Mouse (Mus musculus) kidney, adult 9 months (tissue): ENCODE results near the gene B3gntl1.
A peak's percentile ranks its signal among the peaks of the same experiment; 100 is the strongest.
"Not testable (repeated sequence)": the region's sequence is repeated elsewhere in the genome, so short reads cannot be mapped to it uniquely, and the experiment has no call there.

Source experiments
- DNase-seq: peaks from one replicate; pipeline ENCODE4 v3.0.0; 2022

B3gntl1 gene

GRCm38 (mm10) chr11:121683243-121683642 is 10.3 kb upstream of the B3gntl1 start:
- no peak for DNase-seq

- peak; percentile 57 for DNase-seq
Observed at GRCm38 (mm10) chr11:121680750-121681149, 7.8 kb upstream of the B3gntl1 start.

- no peak for DNase-seq
Observed at GRCm38 (mm10) chr11:121679581-121679980, 6.6 kb upstream of the B3gntl1 start.

- DNase-seq: no peak
Observed at GRCm38 (mm10) chr11:121676836-121677235, 3.9 kb upstream of the B3gntl1 start.

GRCm38 (mm10) chr11:121673629-121674028 is 676 bp upstream of the B3gntl1 start:
- no peak for DNase-seq

- no peak for DNase-seq
Observed at GRCm38 (mm10) chr11:121672312-121672989, 502 bp downstream of the B3gntl1 start.

GRCm38 (mm10) chr11:121670926-121671325 is 2.0 kb downstream of the B3gntl1 start:
- DNase-seq: no peak

- DNase-seq: no peak
Observed at GRCm38 (mm10) chr11:121668776-121669175, 4.2 kb downstream of the B3gntl1 start.

GRCm38 (mm10) chr11:121667541-121667940 is 5.4 kb downstream of the B3gntl1 start:
- DNase-seq: no peak

GRCm38 (mm10) chr11:121661116-121661515 is 11.8 kb downstream of the B3gntl1 start:
- no peak for DNase-seq

- DNase-seq: not testable (repeated sequence)
Observed at GRCm38 (mm10) chr11:121660604-121661003, 12.3 kb downstream of the B3gntl1 start.

- no peak for DNase-seq
Observed at GRCm38 (mm10) chr11:121658151-121658550, 14.8 kb downstream of the B3gntl1 start.

- no peak for DNase-seq
Observed at GRCm38 (mm10) chr11:121655807-121656511, 17.0 kb downstream of the B3gntl1 start.

- DNase-seq: no peak
Observed at GRCm38 (mm10) chr11:121655166-121655806, 17.7 kb downstream of the B3gntl1 start.

- DNase-seq: no peak
Observed at GRCm38 (mm10) chr11:121654406-121654945, 18.5 kb downstream of the B3gntl1 start.

GRCm38 (mm10) chr11:121653631-121654030 is 19.3 kb downstream of the B3gntl1 start:
- DNase-seq: no peak

- peak; percentile 88 for DNase-seq
Observed at GRCm38 (mm10) chr11:121652547-121653305, 20.2 kb downstream of the B3gntl1 start.

GRCm38 (mm10) chr11:121651983-121652382 is 21.0 kb downstream of the B3gntl1 start:
- DNase-seq: no peak

- no peak for DNase-seq
Observed at GRCm38 (mm10) chr11:121651556-121651955, 21.4 kb downstream of the B3gntl1 start.

GRCm38 (mm10) chr11:121650668-121651067 is 22.3 kb downstream of the B3gntl1 start:
- no peak for DNase-seq

- no peak for DNase-seq
Observed at GRCm38 (mm10) chr11:121649900-121650299, 23.1 kb downstream of the B3gntl1 start.

GRCm38 (mm10) chr11:121648166-121648565 is 24.8 kb downstream of the B3gntl1 start:
- no peak for DNase-seq

- no peak for DNase-seq
Observed at GRCm38 (mm10) chr11:121647321-121647720, 25.6 kb downstream of the B3gntl1 start.
